Mouse (Mus musculus) B cell, adult 67 days (primary cell): ENCODE data around the gene Vmn2r73. TPM values are rescaled to one million over a fixed set of nuclear protein-coding genes. Genes with fewer than 3 reads are reported as not detected.

Source experiments
- total RNA-seq, 2 experiments: library from RNA; stranded (reverse); gene quantifications; 4 replicates each; pipeline ENCODE4 v1.2.4; 2023

The Vmn2r73 gene
- total RNA-seq = not detected

DNA sequence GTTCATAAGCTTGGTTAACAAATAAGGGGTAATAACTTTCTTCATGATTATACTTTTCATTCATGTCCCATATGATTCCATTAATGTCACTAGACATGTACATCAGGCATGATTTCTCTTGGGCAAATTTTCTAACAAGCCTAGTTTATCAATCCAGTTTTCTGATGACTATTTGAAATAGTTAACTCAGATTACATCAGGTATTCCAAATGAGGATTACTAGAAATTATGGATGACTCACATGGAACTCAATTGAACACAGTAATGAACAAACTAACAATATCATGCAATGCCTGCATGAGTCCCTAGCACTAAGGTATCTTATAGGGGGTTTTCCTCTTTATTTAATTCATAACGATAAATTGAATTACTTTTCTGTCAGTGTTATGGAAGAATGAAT, at the start of gene Vmn2r73:
Gene Vmn2r73, minus strand, starts transcription at position 101 of the 400 bp plus-strand sequence.

Other genes starting within 250 kb of the Vmn2r73 start
- not detected for gene Vmn2r72, start 121.2 kb downstream of the Vmn2r73 start, total RNA-seq
- not detected for gene Vmn2r74, start 85.4 kb upstream of the Vmn2r73 start, total RNA-seq